8 mouse cellular contexts compared by ENCODE assay signal in the genomic region with DNA sequence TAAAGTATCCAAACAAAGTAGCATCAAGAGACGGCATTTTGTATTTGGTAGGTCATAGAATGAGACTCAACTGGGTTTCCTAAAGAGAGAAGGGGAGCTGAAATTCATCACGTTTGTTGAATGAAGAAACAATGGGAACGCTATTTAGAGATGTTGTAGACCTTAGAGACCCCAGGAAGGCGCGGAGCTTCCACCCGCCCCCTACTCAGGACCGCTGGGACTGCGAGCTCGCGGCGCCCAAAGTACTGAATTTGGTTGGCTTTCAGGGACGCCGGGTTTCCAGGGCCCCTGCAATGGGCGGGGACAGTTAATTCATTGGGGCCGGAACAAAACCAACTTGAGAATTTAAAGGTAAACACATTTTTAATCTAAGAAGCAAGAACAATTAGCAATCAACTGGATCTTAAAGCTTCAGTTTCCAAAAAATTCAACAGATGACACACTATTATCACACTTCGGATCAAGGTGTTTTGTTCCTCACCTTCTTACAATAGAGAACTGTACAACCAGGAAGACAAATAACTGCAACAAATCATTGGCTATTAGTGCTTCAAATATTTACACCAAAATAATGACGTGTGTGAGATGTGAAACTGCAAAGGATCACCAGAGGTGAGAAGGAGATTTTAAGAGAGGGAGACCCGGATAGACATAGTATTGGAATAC. TPM values are rescaled to one million over a fixed set of nuclear protein-coding genes. Genes with fewer than 3 reads are reported as not detected.
A peak's percentile ranks its signal among the peaks of the same experiment; 100 is the strongest.
DNase-seq lines count a peak whose midpoint lies in the region; ATAC-seq and TF ChIP-seq lines count a peak whose summit lies in the region.

Gene Vps45, minus strand, starts transcription at position 236 of the 666 bp plus-strand sequence.

- WGBS in forebrain, postnatal 0 days, result 1% methylated on average over 18 of the region's 18 CpGs
- 2% methylated on average over 18 of the region's 18 CpGs for WGBS in lung, embryonic 16.5 days

- peak within 1 kb of the TSS; percentile 67 for H3K9ac ChIP-seq in forebrain, postnatal 0 days
- peak within 1 kb of the TSS; percentile 76 for H3K9ac ChIP-seq in lung, embryonic 16.5 days (ENCODE audit: low read length)

- peaks cover 11% of the 10 kb centered on the region; the same call in 1 of the 2 replicates for H3K4me1 ChIP-seq in forebrain, postnatal 0 days (ENCODE audit: insufficient read depth)
- H3K4me1 ChIP-seq in lung, embryonic 16.5 days (replicated peaks; ENCODE audit: control insufficient read depth, insufficient read depth, low read length), result peaks cover 2% of the 10 kb centered on the region; the same call in 1 of the 2 replicates

- ATAC-seq in forebrain, postnatal 0 days, result peak; percentile 84
- peak; percentile 77 for ATAC-seq in lung, embryonic 16.5 days (ENCODE audit: low read depth)

- intact Hi-C loops in heart, postnatal 36 days (cut with DNase I), result loop anchor here (2.0 kb wide), 1 partner anchor 46 kb away; the partner anchor contains the start of gene Otud7b

- no peaks in the 10 kb centered on the region for H3K27me3 ChIP-seq in forebrain, postnatal 0 days (ENCODE audit: insufficient read depth, low read length)
- no peaks in the 10 kb centered on the region for H3K27me3 ChIP-seq in lung, embryonic 16.5 days (ENCODE audit: control insufficient read depth, insufficient read depth, low read depth, low read length)

- no peak for TF ChIP-seq CTCF in forebrain, postnatal 0 days (IDR thresholded peaks at IDR 0.05; ENCODE audit: low read depth)

- no peaks in the 10 kb centered on the region for H3K9me3 ChIP-seq in forebrain, postnatal 0 days (ENCODE audit: low read length)
- H3K9me3 ChIP-seq in lung, embryonic 16.5 days (ENCODE audit: control insufficient read depth, low read length), result no peaks in the 10 kb centered on the region

- H3K27ac ChIP-seq in forebrain, postnatal 0 days (ENCODE audit: low read depth, low read length), result peak within 1 kb of the TSS; percentile 90
- H3K27ac ChIP-seq in lung, embryonic 16.5 days (ENCODE audit: low read length), result peak within 1 kb of the TSS; percentile 79

- H3K36me3 ChIP-seq in forebrain, postnatal 0 days (ENCODE audit: insufficient read depth), result peaks cover 4% of the 10 kb centered on the region; the same call in 1 of the 2 replicates
- H3K36me3 ChIP-seq in lung, embryonic 16.5 days (ENCODE audit: control insufficient read depth, insufficient read depth, low read length), result no peaks in the 10 kb centered on the region; the same call in 1 of the 2 replicates

- peak within 1 kb of the TSS; percentile 80 for H3K4me2 ChIP-seq in forebrain, postnatal 0 days (ENCODE audit: low read depth)
- peak within 1 kb of the TSS; percentile 95 for H3K4me2 ChIP-seq in lung, embryonic 16.5 days (ENCODE audit: low read depth, low read length)

- peak; percentile 75 for DNase-seq in MN1 (ENCODE audit: low spot score)
- peak; percentile 82 for DNase-seq in cerebellum, adult 18-20 months
- DNase-seq in forebrain, postnatal 0 days, result peak; percentile 71
- peak; percentile 69 to 70 for DNase-seq in heart, postnatal 36 days
- DNase-seq in layer of hippocampus, adult 8-10 months (ENCODE audit: low spot score in 2 of 2), result peak; percentile 62 to 64
- peak; percentile 55 for DNase-seq in ovary, postnatal 14 days (ENCODE audit: low spot score)
- DNase-seq in thymus, postnatal 4 days, result peak; percentile 82

- peak within 1 kb of the TSS; percentile 61 for H3K4me3 ChIP-seq in forebrain, postnatal 0 days (ENCODE audit: low read depth, low read length)
- H3K4me3 ChIP-seq in lung, embryonic 16.5 days (ENCODE audit: low read length), result peak within 1 kb of the TSS; percentile 71

RNA-seq across cellular contexts. Expression of gene Vps45, which starts in this region (rescaled TPM):
- total RNA-seq in forebrain, postnatal 0 days (2014; rRNA removed), result 59.5 and 60.5 TPM in 2 replicates
- polyA plus RNA-seq in forebrain, postnatal 0 days (2015; fragmentation: Nextera tagmentation; extraction: Ambion mirVana), result 65.1 and 68.3 TPM in 2 replicates
- 10 to 100 TPM; 22.3 to 26.0 TPM for total RNA-seq in heart, postnatal 36 days (2021)
- total RNA-seq in layer of hippocampus, adult 8-10 months (2022), result 10 to 100 TPM; 42.9 to 55.4 (median 51.6) TPM
- polyA plus RNA-seq in lung, embryonic 16.5 days (2015; fragmentation: Nextera tagmentation; extraction: Ambion mirVana), result 39.6 and 39.8 TPM in 2 replicates

Comparison
In these comparisons a context has a peak if more than half of its experiments do, and no peak if none do; other contexts are left out.
1. Peak in every context shown above with its lines: DNase-seq, ATAC-seq, H3K4me3 ChIP-seq and H3K27ac ChIP-seq.